Mouse (Mus musculus) bone marrow, adult 2 months (tissue): Measurements from ENCODE around the gene Zyx.

Source experiments
- CTCF ChIP-seq: fragments of 200-500 bp; IDR thresholded peaks from 2 replicates; pipeline ENCODE4 v1.5.1; 2011; ENCODE audit warnings: low read length, control low read depth; ENCODE audit not compliant: control insufficient read depth, insufficient read depth
- POLR2A ChIP-seq: fragments of 200-500 bp; IDR thresholded peaks from 2 replicates; pipeline ENCODE4 v1.6.1; 2011; ENCODE audit warnings: low read depth, mild to moderate bottlenecking, control low read depth, low read length, borderline replicate concordance; ENCODE audit not compliant: control insufficient read depth

DNA sequence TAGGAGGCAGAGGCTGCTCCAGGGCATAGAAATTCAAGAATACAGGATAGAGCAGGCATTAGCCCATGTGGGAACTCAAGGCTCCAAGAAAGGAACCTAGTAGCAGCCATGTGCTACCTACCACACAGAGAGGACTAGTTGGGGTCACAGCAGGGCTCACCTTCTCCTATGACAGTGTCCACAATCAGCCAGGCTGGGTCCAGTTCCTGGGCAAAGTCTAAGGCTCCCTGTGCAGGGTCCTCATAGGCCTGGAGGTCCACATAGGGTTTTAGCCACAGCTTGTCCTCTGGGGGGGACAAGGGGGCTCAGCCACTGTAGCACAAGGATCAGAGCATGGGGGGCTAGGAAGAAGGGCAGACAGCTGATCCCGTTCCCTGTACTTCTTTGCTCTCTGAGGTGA, 13.1 kb downstream of the Zyx start:
- TF ChIP-seq CTCF (no peak), POLR2A (no peak)
